Mouse (Mus musculus) brain, embryonic 14.5 days (tissue): ENCODE measurements around the gene Retn.

Source experiments
- CTCF ChIP-seq: fragments of 200-500 bp; IDR thresholded peaks from 2 replicates; pipeline ENCODE4 v1.5.1; 2012; ENCODE audit warnings: inconsistent platforms, mild to moderate bottlenecking, moderate library complexity, borderline replicate concordance; ENCODE audit not compliant: insufficient read depth, insufficient read length; ENCODE audit errors: extremely low read depth
- POLR2A ChIP-seq: fragments of 200-500 bp; IDR thresholded peaks from 2 replicates; pipeline ENCODE4 v1.6.1; 2012; ENCODE audit warnings: mild to moderate bottlenecking, inconsistent platforms, borderline replicate concordance; ENCODE audit not compliant: poor library complexity, insufficient read depth, insufficient read length, severe bottlenecking; ENCODE audit errors: extremely low read depth

GRCm38 (mm10) chr8:3609046-3609815 is 46.3 kb upstream of the Retn start:
- TF ChIP-seq CTCF, result no peak
- no peak for TF ChIP-seq POLR2A
